Mouse (Mus musculus) CD4-positive helper T cell, adult 2 months (primary cell): ENCODE measurements around the gene Krt80.

Experiments used
- DNase-seq: peaks from one replicate; pipeline ENCODE4 v3.0.0-alpha.2; 2012; ENCODE audit warnings: low read depth, missing footprints, low spot score

Krt80 gene

GRCm38 (mm10) chr15:101374879-101375278 lies 4.9 kb upstream of the Krt80 start:
- DNase-seq, result no peak

- no peak for DNase-seq
Measured at GRCm38 (mm10) chr15:101373286-101373898, 3.4 kb upstream of the Krt80 start.

- no peak for DNase-seq
Measured at GRCm38 (mm10) chr15:101372131-101372977, 2.4 kb upstream of the Krt80 start.

- DNase-seq, result no peak
Measured at GRCm38 (mm10) chr15:101371141-101371985, 1.4 kb upstream of the Krt80 start.

GRCm38 (mm10) chr15:101369382-101370100 lies 421 bp downstream of the Krt80 start:
- no peak for DNase-seq

- DNase-seq, result no peak
Measured at GRCm38 (mm10) chr15:101368502-101369381, 1.2 kb downstream of the Krt80 start.

GRCm38 (mm10) chr15:101368015-101368414 lies 1.9 kb downstream of the Krt80 start:
- no peak for DNase-seq

GRCm38 (mm10) chr15:101367497-101367896 lies 2.5 kb downstream of the Krt80 start:
- no peak for DNase-seq

- no peak for DNase-seq
Measured at GRCm38 (mm10) chr15:101366926-101367325, 3.0 kb downstream of the Krt80 start.

GRCm38 (mm10) chr15:101366482-101366881 lies 3.5 kb downstream of the Krt80 start:
- no peak for DNase-seq

GRCm38 (mm10) chr15:101365721-101366120 lies 4.2 kb downstream of the Krt80 start:
- DNase-seq, result no peak

- no peak for DNase-seq
Measured at GRCm38 (mm10) chr15:101364891-101365671, 4.9 kb downstream of the Krt80 start.

- DNase-seq, result no peak
Measured at GRCm38 (mm10) chr15:101364425-101364824, 5.5 kb downstream of the Krt80 start.

GRCm38 (mm10) chr15:101363933-101364332 lies 6.0 kb downstream of the Krt80 start:
- DNase-seq, result no peak

- DNase-seq, result no peak
Measured at GRCm38 (mm10) chr15:101362393-101363010, 7.5 kb downstream of the Krt80 start.

- no peak for DNase-seq
Measured at GRCm38 (mm10) chr15:101355382-101355786, 14.6 kb downstream of the Krt80 start.

- no peak for DNase-seq
Measured at GRCm38 (mm10) chr15:101352706-101353465, 17.1 kb downstream of the Krt80 start.

GRCm38 (mm10) chr15:101352047-101352446 lies 17.9 kb downstream of the Krt80 start:
- DNase-seq, result no peak
